Mouse (Mus musculus) layer of hippocampus, adult 8-10 months (tissue): ENCODE measurements at regions not wholly inside any gene's neighbourhood (a gene's known extent, or its start where the extent isn't known, plus 50 kb on each side); places are given as distances from the start of the nearest gene placed in this dataset.
"Not testable (repeated sequence)": the region's sequence is repeated elsewhere in the genome, so short reads cannot be mapped to it uniquely, and the experiment has no call there.

Experiments used
- DNase-seq, 2 experiments: peaks; one replicate each; pipeline ENCODE4 v3.0.0; 2022; ENCODE audit warnings: low spot score in 2 of 2

GRCm38 (mm10) chr14:114001377-114001776 lies 687.0 kb downstream of the Tpm3-rs7 start:
- DNase-seq, result peak; percentile 3

DNA sequence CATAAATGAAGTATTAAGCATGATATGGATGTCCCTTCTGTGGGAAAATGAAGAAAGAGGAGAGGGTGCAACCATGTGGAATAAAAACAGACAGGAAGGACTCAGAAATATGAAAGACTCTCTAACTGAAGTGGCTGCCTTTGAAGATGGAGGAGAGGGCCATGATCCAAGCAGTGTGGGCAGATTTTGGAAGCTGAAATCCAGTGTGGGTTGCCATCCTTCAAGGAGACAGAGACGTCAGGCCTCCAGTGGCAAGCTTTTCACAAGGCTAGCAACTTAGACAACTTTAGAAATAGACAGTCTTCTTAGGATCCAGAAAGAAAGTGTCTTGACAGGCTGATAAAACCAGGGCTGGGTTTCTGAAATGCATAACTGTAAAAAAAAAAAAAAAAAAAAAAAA lies 688.0 kb downstream of the Tpm3-rs7 start:
- no peak for DNase-seq

DNA sequence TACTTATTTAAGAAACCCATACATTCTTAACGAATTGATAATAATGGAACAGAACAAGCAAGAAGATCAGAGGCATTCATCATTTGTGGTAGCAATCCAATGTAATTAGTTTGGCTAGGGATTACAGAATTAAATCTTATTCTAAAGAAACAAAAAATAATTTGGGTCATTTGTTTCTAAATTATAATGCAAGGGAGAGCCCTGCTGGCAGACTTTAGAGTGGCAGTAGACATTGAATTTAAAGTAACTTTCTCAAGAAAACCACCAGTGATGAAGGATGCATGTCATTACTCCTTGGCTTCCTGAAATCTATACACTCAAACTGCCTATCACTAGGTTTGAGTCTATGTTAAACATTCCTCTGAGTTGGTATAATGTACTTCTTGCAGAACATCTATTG lies 722.7 kb downstream of the Tpm3-rs7 start:
- no peak for DNase-seq

DNA sequence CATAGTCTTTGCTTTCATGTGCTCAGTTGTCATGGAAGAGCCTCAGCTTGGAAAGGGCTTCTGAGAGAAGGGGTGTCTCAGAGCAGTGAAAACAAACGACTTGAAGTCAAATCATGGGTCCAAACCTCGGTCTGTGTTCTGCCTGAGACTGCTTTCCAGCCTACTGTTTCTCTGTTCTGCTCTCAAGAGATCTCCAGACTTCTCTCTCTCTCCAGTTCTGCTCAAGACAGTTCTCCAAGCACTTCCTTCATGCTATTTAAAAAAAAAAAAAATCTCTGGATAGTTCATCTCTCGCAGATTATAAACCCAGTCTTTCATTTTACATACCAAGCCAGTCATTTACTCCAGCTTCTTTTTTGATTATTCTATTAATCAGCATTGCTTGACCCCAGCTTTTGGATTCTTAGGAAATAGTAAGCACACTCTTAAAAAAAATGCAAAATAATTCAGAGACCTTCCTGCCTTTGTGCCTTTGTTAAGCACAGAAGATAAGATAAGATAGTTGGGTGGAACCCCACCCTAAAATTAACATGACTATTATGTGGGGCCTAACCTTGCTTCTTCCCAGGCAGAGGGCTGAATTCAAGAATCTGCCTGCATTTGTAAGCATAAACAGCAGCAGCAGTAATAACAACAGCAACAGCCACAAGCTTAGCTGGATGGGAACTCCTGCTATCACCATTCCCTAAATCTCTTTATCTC lies 724.4 kb downstream of the Tpm3-rs7 start:
- DNase-seq, result no peak

DNA sequence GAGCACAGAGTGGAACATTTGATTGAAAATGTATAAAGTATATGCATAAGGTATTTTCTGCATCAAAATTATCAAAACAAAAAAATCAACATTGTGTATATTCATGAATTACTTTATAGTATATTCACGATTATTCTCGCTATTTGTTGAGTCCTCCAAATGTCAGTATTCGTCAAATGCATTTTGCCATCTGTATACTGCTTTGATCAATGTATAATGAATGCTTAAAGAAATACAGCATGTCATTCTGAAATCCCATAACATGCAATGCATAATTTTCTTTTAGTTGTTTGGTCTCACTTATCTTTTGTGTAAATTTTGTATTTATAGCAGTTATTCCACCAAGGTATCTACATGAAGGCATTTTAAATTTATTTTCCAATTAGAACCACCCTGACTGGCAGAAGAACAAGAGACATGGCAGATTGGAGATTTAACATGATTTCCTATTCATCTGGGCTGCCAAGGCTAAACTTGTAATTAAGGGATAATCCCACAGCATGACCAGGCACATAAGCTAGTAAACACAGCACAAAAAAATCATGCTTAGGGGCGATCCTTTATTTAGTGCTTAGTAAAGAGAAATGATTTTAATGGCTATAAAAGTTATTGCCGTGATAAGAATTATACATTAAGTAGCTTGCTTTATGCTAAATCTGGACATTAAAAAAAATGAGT lies 739.3 kb downstream of the Tpm3-rs7 start:
- no peak for DNase-seq

GRCm38 (mm10) chr14:114061347-114061746 lies 746.9 kb downstream of the Tpm3-rs7 start:
- DNase-seq, result no peak

GRCm38 (mm10) chr14:114062582-114062981 lies 748.2 kb downstream of the Tpm3-rs7 start:
- DNase-seq, result no peak

GRCm38 (mm10) chr14:114073236-114073635 lies 758.8 kb downstream of the Tpm3-rs7 start:
- DNase-seq, result no peak

GRCm38 (mm10) chr14:114074011-114074410 lies 759.6 kb downstream of the Tpm3-rs7 start:
- no peak for DNase-seq

DNA sequence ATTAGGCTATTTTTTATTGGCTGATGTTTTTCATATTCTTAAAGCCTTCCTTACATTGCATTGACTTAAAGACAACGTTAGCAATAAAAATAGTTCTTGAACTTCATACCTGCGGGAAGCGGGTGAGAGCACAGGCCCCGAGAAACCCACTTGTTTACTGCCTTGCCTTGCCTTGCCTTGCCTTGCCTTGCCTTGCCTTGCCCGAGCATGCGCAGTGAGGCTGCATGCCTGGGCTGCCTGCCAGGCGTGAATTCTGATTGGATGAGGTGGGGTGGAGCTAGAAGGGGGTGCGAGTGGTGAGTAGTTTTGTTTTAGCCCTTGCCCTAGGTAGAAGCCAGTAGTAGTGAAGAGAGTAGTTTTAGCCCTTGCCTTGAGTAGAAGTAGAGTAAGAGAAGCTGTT lies 792.4 kb downstream of the Tpm3-rs7 start:
- DNase-seq, result no peak

DNA sequence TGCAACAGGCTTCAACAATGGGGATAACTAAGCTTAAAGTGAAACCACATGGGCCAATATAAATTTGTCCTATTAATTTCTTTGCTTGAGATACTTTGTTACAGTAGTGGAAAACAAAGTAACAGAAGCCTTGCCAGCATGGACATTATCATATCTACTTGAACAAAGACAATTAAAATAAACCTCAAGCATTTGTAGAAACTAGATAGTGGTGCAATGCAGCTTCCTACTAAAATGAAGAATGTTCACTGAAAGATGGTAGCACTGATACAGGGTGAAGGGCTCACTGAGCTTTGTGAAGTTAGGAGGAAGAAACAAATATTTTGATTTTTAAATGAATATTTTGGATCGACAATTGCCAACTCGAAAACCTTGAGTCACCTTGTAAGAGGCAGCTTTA lies 814.1 kb downstream of the Tpm3-rs7 start:
- DNase-seq, result no peak

DNA sequence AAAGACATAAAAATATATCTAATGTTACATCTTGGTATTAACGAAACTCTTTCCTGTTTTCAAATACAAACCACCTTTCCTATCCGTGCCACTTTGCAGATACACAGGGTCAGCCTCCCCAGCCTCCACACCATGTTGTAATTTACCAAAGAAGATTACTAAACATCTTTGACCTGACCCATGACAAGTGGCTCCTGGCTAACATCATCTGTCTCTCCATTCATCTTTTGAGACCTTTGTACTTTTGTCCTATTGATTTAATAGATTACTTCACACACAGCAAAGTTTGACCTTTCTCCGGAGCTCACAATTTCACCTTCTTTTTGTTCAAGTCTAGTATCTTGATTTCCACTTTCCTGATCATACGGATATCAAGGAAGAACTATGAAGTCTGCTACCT lies 851.6 kb downstream of the Tpm3-rs7 start:
- no peak for DNase-seq

GRCm38 (mm10) chr14:114215609-114216008 lies 876.4 kb upstream of the Gpc5 start:
- DNase-seq, result no peak

- no peak for DNase-seq
These were observed 871.1 kb upstream of the Gpc5 start for GRCm38 (mm10) chr14:114220868-114221267.

GRCm38 (mm10) chr14:114230711-114231110 lies 861.3 kb upstream of the Gpc5 start:
- DNase-seq, result no peak

- no peak for DNase-seq
These were observed 837.0 kb upstream of the Gpc5 start for GRCm38 (mm10) chr14:114255037-114255436.

- no peak for DNase-seq
These were observed 830.4 kb upstream of the Gpc5 start for GRCm38 (mm10) chr14:114261657-114262056.

DNA sequence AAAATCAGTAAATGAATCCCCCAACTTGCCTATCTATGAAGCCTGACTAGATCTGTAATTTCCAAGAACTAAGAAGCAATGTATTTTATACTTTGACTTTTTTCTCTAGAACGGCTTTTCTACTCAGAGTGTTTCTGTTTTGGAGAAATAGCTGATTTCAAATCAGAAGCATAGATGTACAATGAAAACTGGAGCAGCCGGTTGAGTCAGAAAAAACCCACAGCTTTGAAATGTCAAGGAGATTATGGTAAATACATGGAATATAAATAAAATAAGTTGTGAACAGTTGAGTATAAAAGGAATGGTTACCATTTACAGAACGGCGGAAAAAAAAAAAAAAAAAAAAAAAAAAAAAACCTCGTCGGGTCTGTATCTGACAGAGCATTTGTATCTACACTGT lies 791.4 kb upstream of the Gpc5 start:
- DNase-seq, result no peak

DNA sequence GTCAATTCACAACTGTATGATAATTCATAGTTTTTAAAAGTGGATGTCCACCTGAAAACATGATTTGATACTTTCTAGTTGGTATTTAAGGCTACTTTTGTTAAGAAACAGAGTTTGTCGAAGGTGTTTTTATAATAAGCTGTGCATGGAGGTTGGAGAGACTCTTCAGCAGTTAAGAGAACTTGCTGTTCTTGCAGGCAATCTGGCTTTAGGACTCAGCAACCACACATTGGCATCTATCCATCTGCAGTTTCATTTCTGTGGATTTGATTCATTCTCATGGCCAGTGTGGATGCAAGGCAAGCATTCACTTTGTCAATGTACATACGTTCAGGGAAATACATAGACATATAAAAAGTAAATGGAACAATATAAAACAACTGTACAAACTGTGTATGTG lies 784.5 kb upstream of the Gpc5 start:
- peak in 1 of 2 experiments; percentile 3 for DNase-seq

GRCm38 (mm10) chr14:114332662-114333061 lies 759.4 kb upstream of the Gpc5 start:
- no peak for DNase-seq

GRCm38 (mm10) chr14:114349345-114349744 lies 742.7 kb upstream of the Gpc5 start:
- no peak for DNase-seq

DNA sequence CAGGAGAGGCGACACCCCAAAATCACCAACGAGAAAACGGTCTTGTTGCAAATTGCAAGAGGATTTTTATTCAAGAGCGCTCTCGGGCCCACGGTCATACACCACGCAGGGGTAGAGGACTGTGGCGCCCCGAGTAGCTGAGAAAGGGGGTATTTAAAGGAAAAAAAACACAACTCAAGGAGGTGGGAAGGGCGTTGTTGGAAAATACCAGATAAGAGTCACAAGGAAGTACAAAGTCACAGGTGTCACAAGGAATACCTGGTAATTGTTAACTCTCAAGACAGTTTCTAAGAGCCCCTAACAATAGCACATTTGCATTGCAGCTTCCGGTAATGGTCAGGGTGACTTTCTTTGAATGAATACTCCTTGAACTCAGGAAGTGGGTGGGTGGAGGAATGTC lies 742.2 kb upstream of the Gpc5 start:
- not testable (repeated sequence) for DNase-seq

GRCm38 (mm10) chr14:114352307-114352706 lies 739.7 kb upstream of the Gpc5 start:
- no peak for DNase-seq
